Mouse (Mus musculus): Measurements from ENCODE around the gene Gm48551.
A peak's percentile ranks its signal among the peaks of the same experiment; 100 is the strongest.

Gm48551 gene

DNA sequence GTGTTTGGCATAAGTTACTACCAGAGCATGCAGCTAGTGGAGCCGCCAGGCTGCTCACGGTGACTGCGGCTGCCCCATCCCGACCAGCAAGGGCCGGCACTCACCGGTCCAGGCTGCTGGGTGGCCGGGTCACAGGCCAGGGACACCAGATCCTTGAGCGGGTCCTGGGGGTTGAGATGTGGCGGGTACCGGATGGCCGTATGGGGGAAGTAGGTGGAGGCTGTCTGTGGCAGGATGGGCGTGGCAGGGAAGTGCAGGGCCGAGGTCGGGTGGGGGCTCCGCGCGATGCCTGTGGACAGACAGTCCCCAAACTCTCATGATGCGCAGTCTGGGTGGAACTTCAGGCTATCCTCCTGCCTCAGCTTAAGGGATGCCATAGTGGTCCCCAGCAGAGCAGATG, 20.5 kb downstream of the Gm48551 start:
- DNase-seq (ENCODE audit: low spot score) = no peak

DNA sequence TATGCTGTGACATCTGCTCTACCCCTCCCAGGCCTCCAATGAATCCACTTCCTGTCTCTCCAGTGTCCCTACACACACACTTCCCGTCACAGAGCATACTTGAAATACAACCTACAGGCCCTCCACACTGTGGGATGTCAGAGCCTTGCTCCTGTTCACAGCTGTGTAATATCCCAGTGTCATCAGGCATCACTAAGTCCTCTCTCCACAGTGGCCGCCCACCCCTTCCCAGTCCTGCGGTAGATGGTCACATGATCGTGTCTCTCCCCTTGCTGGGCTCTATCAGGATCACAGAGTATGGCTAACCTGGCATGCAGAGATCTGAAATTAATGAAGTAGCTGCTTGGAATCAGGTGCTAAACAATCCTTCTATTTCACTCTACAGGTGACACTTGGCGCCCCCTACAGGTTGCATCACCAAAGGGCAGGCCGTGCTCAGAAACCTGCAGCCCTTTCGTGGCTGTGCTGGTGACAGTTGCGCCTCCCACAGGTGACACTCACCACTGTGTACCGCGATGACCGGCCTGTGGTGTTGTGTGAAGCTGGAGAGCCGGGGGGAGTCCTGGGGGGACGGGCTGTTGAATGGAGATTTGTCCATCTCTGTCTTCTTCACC, 21.4 kb downstream of the Gm48551 start:
- peak; percentile 73 for DNase-seq (ENCODE audit: low spot score)

DNA sequence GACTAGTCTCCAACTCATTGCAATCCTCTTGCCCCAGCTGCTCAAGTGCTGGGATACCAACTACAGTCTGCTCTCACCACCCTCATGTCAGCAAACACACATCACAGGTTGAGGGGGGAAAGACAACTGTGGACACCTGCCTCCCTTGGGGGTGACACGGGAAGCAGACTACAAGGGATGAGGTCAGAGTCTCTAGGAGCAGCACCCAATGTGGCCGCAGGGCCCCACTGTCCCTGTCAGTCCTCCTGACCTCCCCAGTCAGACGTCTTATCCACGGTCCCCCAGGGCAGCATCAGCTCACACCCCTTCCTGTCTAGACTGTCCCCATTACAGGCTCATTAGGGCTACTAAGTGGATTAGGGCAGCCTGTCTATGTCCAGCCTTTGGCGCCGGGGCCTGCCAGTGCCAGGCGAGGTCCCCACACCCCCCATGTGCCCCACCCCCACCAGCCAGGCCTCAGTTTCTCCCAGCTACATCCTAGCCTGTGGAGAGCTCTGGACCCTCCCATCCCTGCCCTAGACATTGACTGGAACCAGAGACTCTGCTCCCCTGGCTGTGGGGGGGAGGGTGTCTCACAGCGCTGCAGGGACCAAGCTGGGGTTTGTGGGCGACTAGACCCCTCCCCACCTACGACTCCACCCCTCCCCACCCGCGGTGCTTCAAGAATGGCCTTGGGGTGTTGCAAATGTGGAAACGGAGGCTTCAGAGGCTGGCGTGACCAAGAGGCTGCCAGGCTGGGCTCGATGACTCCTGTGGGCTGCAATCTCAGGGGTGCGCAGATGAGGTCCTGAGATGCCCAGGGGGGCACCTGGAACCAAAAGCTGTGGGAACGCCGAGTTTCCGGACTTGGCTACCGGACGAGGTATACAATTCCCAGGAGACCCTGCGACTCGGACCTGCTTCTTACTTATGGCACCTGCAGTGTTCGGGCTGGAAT, 22.5 kb downstream of the Gm48551 start:
- DNase-seq (ENCODE audit: low spot score) = peak; percentile 68

DNA sequence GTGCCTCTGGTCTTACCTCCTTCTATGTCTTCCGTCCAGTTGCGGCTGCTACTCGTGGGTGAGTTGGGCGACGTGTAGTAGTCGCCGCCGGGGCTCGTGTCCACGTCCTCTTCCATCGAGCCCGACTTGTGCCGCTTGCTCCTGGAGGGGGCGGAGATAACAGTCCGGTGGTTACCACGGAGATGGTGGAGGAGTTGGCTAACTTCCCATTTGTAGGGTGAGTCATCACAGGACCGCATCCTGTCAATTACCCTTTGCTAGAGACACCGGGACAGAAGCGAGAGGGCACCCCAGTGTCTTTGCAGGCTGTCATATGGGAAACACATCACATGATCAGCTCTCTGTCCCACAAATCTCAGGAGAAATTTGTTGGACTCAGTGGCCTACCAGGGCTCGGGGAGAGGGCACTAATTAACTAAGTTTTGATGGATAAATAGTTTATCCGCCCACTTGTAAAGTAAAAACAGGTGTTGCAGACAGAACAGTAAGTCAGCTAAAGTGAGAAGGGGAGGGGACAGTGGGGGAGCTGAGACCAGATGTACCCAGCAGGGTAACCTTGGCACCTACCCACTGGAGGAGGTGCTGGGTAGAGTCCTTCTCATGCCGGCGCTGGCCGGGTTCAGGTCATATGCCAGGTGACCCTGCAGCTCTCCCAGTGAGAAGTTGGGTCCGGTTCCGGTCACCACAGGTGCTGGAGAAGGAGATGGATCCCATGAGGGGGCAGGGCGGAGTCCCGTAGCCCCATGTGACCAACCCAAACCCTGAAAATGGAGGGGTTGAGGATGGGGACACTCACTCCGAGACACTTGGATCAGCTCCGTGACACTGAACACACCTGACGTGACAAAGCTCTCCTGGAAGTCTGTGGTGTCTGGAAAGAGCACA, 23.5 kb downstream of the Gm48551 start:
- peak; percentile 98 for DNase-seq (ENCODE audit: low spot score)

DNA sequence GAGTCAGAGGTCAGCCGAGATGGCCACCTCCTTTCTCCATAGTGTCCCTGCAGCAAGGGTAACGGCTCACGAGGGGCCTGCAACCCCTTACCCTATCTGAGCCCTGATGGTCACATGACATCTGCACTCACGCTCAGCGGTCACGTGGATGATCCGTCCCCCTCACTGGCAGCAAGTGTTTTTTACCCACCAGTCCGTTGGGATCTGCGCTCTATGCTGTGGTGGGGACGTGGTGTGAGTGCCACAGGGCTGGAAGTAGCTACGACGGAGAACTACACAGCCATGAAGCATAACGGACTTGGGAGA, 24.1 kb downstream of the Gm48551 start:
- no peak for DNase-seq (ENCODE audit: low spot score)

DNA sequence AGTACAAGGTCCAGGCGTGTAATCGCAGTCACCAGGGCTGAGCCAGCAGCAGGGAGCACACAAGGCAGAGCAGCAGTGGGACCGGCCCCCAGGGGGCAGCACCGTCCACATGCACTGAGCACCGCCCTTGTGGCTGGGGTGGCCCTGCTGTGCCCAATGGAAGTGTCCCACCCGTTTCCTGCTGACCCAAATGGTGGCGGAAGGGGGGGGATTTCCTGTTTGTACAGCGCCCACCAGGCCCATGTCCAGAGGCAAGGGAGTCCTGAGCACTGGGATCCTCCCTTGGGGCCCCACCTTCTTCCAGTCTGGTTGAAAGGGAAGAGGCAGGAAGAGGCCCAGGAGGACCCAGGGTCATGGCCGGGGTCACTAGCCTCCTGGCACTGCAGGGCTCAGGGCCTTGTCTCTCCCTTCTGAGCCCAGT, 24.6 kb downstream of the Gm48551 start:
- peak; percentile 85 for DNase-seq (ENCODE audit: low spot score)

DNA sequence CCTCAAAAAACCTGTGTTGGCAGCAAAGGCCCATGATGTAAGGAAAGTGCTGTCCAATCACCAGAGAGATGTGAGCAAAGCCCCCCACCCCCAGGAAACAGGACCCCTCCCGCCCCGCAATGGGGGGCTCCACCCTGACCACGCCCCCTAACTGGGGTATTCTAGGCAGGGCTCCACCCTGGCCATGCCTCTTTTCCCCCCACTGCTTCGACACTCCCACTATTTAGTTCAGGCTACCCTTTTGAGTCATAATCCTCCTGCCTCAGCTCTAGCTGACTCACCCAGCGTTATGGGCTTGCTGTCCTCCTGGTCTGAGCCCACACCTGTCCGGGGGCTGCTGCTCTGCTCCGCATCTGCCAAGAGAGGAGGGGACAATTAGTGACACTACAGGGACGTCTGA, 25.1 kb downstream of the Gm48551 start:
- DNase-seq (ENCODE audit: low spot score) = no peak

DNA sequence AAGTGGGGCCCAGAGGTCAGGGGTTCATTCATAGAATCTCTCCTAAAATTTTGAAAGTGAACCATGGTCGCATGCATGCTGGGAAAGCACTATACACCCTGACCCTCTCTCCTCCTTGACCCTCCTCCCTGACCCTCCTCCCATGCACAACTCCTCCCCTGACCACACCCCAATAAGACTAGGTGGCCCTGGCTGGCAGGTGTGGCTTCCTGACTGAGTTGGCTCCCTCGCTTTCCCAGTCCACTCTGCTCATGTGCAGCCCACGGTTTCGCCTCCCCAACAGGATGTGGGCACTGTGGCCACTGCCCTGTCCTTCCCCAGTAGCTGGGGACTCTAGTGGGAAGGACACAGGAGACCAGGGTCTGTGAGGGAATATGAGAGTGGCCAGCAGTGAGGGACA, 26.1 kb downstream of the Gm48551 start:
- no peak for DNase-seq (ENCODE audit: low spot score)

DNA sequence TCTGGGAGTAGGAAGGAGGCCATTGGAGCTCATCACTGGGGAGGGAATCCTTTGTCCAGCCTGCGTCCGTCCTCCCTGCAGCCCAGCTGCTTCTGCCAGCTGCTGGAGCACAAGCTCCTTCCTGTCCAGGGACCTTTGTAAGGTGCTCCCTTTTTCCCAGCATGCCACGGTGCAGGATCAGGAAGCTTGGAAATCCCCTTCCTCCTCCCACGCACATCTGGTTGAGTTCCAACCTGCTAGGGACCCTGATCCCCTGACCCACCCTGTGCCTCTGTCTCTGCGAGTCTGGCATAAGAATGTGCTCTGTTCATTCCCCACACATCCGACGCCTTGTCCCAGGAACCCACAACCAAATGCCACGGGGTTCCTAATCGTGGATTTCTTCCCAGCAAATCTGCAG, 26.7 kb downstream of the Gm48551 start:
- no peak for DNase-seq (ENCODE audit: low spot score)

DNA sequence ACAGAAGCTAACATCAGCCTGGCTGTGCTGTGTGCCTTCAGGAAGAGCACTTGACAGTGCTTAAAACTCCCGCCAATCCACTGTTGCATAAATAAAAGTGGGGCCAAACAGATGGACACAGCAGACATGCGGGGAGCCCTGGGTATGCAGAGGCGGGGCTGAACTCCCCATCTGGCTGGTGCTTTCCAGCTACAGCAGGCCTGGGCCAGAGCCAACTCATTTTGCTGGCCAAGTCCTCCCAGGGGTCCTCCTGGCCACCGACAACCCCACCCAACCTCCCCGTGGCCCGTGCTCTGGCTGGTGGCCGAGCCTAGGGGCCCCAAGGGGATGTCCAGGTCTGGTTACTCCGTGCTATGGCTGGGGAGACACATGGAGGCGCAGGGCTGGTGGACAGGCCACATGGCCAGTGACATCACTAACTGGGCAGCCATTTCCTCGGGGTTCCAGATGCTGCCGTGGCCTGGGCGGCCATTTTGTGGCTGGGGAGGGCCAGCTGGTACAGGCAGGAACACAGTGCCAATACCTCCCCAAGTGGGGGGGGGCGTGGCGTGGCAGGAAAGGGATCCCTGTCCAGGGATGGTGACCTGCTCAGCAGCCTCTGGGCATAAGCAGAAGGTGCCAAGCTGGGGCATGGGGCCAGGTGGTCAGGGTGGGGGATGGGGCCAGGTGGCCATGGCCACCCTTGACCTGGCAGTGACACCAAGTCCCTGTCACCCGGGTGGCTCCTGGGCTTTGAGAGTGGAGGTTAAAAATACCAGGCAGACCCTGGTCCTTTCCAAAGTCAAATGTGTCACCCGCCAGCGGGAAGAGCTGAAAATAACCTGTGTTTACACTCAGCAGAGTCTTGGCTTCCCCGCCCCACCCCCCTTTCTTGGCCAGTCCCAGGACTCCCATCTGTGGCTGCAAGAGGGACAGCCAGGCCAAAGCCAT, 27.5 kb downstream of the Gm48551 start:
- peak; percentile 96 for DNase-seq (ENCODE audit: low spot score)

DNA sequence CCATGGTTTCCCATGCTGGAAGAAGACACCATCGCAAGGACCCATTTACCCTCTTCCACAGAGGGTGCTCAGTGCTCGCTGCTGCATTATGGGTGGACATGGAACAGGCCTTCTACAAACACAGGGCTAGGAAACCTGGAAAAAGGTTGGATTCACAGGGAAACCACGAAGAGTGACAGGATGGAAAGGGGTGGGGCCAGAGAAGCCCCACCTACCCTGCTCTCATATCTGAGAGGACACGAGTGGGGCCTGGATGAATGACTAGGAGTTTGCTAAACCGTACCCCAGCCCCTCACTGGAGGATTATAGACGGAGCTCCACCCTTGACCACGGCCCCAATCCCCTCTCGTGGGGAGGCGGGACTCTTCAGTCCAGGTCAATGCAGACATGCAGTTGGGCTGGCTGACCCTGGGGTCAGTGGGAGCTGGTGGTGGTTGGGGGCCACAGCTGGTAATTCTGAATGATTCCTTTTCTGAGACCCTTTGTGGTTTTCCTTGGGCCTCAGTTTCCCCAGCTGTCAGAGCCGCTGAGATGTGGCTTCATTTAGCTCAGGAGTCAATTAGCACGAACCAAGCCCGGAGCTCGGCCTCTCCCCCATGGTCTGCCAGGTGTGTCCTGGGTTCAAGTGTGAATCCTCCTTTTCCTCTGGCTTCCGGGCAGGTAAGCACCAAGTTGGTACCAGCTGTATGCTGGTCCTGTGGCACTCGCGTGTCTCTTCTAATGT, 28.5 kb downstream of the Gm48551 start:
- DNase-seq (ENCODE audit: low spot score) = no peak

DNA sequence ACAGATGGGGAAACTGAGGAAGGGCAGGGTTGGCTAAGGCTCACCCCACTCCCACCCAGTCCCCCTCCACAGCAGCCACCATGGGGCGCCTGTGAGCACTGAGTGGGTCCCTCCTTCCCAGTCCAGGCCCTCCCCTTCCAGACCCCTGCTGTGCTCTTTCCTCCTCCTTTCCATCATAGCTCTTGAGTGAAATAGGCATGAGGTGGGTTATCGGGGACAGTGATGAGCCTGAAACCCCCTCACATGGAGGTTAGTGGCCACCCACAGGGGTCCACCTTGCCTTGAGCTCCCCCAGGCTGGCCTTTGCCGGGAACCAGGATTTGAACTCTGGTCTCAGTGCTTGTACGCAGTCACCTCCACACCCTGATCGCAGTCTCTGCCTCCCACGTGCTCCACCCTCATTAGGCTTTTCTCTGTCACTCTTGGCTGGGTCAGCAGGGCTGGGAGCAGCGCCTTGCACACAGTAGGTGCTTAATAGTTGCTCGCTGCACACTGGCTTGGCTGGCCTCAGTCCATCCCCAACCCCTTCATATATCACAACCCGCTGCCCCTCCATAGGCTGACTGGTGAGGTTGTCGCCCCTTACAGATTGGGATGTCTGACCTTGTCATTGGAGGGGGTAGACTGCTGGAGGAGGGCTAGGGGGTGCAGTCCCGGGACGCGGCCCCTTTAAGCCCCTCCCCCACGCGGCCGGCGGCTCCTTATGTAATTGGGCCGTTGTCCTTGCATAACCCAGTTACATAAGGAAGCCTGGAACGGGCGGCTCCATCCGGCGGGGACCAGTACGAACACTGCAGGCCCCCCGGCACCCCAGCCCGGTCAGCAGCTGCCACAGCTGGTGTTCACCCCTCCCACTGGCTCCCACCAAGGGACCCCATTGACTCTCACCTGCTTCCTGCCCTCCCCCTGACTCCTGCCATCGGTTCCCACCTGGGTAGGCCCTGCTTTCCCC, 29.3 kb downstream of the Gm48551 start:
- no peak for DNase-seq (ENCODE audit: low spot score)

DNA sequence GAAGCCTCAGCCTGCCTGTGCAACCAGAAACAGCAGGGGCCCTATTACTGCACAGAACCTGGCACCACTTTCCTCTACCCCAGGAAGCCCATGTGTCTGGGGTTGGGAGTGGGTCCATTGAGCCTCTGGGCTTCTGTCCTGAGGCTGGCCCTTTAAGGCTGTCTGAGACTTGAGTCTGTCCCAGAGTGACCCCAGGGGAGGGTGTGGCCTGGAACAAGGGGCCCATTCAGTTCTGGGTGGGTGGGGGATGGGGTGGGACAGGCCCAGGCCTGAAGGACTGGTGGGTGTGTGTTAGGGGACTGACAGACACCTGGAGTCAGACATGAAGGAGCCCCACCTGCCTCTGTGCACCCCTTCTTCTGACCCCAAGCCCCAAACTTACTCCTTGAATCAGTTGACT, 30.4 kb downstream of the Gm48551 start:
- no peak for DNase-seq (ENCODE audit: low spot score)

DNA sequence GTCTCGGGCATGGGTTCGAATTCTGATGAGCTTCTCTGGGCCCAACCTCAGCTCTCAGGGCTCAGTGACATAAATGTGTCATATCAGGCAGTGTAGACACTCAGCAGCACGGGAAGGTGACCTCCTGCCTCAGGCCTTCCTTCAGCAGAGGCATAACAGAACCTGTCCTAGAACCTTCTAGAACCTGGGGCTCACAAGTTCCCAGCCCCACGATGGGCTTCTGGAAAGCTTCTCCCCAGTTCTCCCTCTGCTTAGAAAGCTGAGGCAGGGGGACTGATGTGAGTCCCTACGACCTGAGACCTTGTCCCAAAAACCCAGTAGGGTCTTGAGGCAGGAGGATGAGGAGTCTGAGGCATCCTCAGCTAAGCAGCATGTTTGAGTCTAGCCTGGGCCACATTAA, 30.9 kb downstream of the Gm48551 start:
- DNase-seq (ENCODE audit: low spot score) = no peak

DNA sequence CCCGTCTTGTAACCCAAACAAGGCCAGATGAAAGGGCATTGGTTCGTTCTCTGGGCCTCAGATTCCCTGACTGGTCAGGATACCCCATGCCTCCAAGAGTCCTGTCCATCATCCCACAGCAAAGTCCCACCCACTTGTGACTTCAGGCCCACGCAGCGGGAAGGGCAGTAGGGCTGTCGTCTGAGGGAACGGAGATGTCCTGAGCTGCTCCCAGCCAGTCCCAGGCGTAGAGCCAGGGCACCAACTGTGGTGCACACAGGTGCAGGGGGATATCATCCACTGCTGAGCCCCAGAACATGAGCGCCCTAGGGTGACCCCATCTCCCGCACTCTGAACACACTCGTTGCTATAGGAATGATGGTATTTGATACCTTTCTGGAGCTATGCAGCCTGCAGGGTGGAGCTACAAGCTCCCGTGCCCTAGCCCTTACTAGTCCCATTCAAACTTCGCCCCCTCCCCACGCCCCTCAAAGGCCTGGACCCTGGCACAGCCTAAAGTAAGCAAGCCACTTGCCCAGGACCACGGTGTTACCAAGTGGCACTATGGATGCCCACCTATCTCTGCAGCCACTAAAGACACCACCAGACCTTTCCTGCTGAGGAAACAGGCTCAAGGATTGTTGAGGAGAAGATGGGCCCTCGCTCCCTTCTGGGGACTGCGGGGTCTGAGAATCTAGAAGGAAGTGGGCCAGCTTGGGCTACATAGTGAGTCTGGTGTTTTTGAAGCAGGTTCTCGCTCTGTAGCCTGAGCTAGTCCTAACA, 31.5 kb downstream of the Gm48551 start:
- no peak for DNase-seq (ENCODE audit: low spot score)

DNA sequence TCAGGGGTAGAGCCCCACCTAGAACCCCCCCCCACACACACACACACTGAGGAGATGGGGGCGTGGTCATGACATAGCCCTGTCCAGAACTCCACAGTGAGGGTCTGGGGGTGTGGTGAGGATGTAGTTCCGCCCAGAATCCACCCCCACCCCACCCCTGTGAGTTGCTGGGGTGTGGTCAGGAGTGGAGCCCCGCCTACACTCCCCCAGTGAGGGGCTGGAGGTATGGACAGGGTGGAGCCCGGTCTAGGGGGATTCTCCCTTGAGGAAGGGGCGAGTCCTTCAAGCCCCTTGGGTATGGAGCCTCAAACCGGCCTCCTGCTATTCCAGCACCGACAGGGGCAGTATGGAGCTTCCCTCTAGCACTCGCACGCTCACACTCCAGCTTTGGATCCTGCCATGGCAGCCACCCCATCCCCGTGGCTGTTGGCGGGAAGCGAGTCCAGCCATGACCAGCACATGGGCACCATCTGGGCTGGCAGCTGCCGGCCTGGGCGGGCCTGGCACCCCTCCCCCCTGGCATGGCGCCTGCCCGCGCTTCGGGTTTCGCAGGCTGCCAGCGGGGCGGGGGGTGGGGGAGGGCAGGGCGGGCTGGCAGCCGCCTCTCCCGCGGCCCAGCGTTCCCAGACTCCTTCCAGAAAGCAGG, 32.4 kb downstream of the Gm48551 start:
- peak; percentile 96 for DNase-seq (ENCODE audit: low spot score)

DNA sequence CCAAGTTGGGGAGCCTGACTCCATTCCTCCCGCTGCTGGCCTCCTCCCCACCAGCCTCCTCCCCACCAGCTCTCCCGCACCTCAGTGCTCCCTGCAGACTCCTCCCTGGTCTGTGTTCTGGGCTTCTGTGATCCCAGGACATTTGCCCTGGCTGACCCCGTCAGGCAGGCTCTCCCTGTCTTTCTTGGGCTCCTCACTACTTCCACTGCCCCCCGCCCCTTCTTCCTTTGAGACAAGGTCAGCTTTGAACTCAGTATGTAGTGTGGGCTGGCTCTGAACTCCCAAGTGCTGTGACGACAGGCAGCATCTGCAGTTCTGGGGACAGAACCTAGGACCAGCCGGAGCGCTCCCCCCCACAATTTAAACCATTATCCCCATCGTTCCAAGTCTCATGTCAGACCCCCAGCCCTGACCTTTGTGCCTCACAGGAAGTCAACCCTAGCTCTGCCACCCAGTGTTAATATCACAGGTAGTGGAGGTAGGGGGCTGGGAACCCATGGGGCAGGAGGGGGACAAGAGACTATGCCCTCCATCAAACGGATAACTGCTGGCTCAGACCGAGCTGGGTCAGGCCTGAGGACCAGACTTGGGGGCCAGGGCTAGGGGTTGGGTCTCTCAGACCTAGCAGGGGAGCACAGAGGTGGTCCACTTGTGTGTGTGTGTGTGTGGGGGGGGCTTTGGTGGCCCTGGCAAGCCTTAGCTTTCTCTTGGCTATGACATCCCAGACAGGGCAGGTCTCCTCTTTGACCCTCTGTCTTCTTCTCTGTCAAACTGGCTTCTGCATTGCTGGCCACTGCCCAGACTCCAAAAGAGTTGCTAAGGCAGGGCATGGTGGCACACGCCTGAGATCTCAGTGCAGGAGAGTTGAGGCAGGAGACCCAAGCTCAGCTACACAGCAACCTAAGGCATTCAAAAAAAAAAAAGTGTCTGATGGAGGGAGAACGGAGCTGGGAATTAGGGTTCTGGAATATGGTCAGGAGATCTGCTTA, 33.3 kb downstream of the Gm48551 start:
- no peak for DNase-seq (ENCODE audit: low spot score)
